Mouse (Mus musculus) spleen, postnatal 14 days (tissue): ENCODE data around the gene Cd248.
A peak's percentile ranks its signal among the peaks of the same experiment; 100 is the strongest.

Experiments used
- DNase-seq, 2 experiments: peaks; one replicate each; pipeline ENCODE4 v3.0.0; 2021 to 2022; ENCODE audit warnings: low spot score in 2 of 2

Gene Cd248

GRCm38 (mm10) chr19:5106731-5107191, 38.9 kb downstream of the Cd248 start, which contains the start of gene Rab1b:
TSS of gene Rab1b (minus strand) at chr19:5107072.
- peak; percentile 96 to 97 for DNase-seq

- no peak for DNase-seq
Observed at GRCm38 (mm10) chr19:5107556-5108270, 39.8 kb downstream of the Cd248 start.

GRCm38 (mm10) chr19:5108271-5108575, 40.3 kb downstream of the Cd248 start:
- no peak for DNase-seq

DNA sequence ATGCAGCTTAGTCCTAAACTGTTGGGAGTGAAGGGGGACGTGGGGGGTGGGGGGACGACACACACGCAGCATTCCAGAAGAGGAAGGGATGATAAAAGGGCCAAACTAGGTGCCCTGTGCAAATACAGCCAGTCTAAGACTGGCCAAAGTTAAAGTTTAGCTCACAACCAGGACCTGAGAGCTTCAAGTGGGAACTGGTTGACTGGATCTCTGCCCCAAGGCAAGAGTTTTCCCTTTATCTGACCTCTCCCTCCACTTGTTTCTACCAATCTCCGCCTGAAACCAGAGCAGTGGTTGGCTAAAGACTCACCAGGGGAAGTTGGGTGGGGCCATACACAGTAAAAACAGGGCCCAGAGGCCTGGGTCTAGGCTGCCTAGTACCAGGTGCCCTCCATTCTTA, 40.8 kb downstream of the Cd248 start:
- no peak for DNase-seq

DNA sequence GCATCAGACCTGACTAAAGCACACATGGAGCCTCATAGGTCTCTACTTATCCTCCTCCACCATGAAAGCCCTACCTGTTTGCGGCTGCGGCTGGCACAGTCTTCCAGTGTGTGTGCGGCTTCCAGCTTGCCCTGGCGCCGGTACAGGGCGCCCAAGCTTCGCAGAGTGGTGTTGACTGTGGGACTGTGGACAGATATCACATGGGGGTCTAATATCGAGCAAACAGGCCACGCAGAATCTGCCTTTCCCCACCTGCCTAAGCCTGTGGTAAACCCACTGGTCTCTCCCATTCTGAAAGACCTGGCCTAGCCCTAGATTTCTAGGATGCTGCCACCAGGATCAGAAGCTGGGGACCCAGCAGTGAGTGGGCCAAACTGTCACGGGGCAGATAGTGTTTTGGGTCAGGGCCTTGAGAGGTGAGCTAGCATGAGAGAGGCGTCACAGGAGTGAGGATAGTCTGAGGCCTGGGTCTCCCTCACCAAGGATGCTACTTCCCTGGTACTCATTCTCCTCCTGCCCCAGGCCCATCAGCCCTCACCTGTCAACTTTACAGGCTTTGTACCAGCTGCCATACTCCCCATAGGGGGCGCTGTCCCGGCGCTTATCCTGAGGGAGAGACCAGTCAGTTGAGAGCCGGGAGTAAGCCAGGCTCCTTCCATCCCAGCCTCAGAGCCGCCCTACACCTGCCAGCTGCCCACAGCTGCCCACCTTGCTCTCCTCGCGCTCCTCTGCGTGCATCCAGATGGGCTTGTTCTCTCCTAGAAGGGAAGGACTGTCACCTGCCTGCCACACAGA, 42.0 kb downstream of the Cd248 start:
- DNase-seq: no peak

DNA sequence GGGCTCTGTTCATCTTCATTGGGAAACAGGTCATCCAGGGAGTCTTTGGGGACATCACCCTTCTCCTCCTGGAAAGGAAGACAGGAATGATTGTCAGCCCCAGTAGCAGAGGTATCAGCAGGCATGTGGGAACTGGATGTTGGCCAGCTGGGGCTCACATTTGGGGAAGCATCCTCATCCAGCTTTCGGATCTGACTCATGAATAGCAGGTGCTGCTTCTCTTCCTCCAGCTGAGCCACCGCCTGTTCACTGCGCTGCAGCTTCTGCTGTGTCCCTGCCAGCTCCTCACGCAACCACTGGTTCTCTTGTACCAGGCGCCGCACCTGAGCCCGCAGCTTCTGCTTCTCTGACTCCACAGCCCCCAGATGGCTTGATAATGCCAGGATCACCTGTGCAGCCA, 45.9 kb downstream of the Cd248 start:
- DNase-seq: no peak

- DNase-seq: peak; percentile 61 to 78
Observed at GRCm38 (mm10) chr19:5117494-5118383, 49.9 kb downstream of the Cd248 start.

DNA sequence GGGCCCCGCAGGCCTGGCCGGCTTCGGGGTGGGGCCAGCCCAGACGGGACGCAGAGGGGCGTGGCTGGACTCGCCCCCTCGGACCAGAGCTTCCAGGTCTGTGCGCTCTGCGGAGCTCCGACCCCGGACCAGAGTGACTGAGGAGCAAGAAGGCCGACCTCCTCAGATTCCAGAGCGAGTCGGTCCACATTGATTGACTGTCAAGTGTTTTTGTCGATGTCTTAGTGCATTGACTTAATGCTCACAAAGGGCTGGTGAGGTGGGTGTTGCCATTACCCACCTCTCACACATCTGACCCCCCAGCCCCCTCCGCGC, 50.5 kb downstream of the Cd248 start, which contains the start of gene Klc2:
TSS of gene Klc2 (minus strand) at position 177 of the 315 bp plus-strand sequence.
- DNase-seq: no peak
